Mouse (Mus musculus) kidney, embryonic 14.5 days (tissue): ENCODE measurements at regions not wholly inside any gene's neighbourhood (a gene's known extent, or its start where the extent isn't known, plus 50 kb on each side); places are given as distances from the start of the nearest gene placed in this dataset.
A peak's percentile ranks its signal among the peaks of the same experiment; 100 is the strongest.

Source experiments
- ATAC-seq: fragments of 200-750 bp; cut with Nextera tagmentation; 2 replicates; pipeline ENCODE4 v1.8.0; 2017; ENCODE audit warnings: moderate number of reproducible peaks, mild to moderate bottlenecking, moderate TSS enrichment, moderate library complexity; ENCODE audit not compliant: low FRiP score, low TSS enrichment
- H3K27ac ChIP-seq: fragments of 300-500 bp; sonication (generic); 2 replicates; pipeline ENCODE4 v1.5.1; 2014; ENCODE audit warnings: low read depth, mild to moderate bottlenecking, low read length, moderate library complexity, mixed read lengths
- H3K27me3 ChIP-seq: fragments of 300-500 bp; sonication (generic); 2 replicates; pipeline ENCODE4 v1.6.1; 2014; ENCODE audit warnings: mild to moderate bottlenecking, low read length; ENCODE audit not compliant: control insufficient read depth, insufficient read depth
- H3K36me3 ChIP-seq: fragments of 300-500 bp; sonication (generic); 2 replicates; pipeline ENCODE4 v1.6.1; 2014; ENCODE audit warnings: low read length, mixed read lengths; ENCODE audit not compliant: control insufficient read depth, insufficient read depth
- H3K4me1 ChIP-seq: fragments of 300-500 bp; sonication (generic); 2 replicates; pipeline ENCODE4 v1.6.1; 2014; ENCODE audit warnings: low read length, mixed read lengths; ENCODE audit not compliant: control insufficient read depth, insufficient read depth
- H3K4me2 ChIP-seq: fragments of 300-500 bp; sonication (generic); replicated peaks from 2 replicates; pipeline ENCODE4 v1.6.1; 2014; ENCODE audit warnings: low read depth, mild to moderate bottlenecking, low read length
- H3K4me3 ChIP-seq: fragments of 300-500 bp; sonication (generic); 2 replicates; pipeline ENCODE4 v1.5.1; 2014; ENCODE audit warnings: mild to moderate bottlenecking, low read length
- H3K9ac ChIP-seq: fragments of 300-500 bp; sonication (generic); 2 replicates; pipeline ENCODE4 v1.6.1; 2014; ENCODE audit warnings: low read depth, mild to moderate bottlenecking, low read length, moderate library complexity
- H3K9me3 ChIP-seq: fragments of 300-500 bp; sonication (generic); 2 replicates; pipeline ENCODE4 v1.6.1; 2016; ENCODE audit warnings: low read length; ENCODE audit not compliant: control insufficient read depth
- WGBS: fragments of 180-500 bp; shearing (Covaris S2); extraction: QIAGEN DNeasy Blood & Tissue Kit; methylation state at CpG from one replicate; pipeline ENCODE4 v1.1.7; 2014; 5-methylcytosine and 5-hydroxymethylcytosine counted together

- H3K36me3 ChIP-seq, result no peaks in the 10 kb centered on the region
- ATAC-seq, result no peak
- peaks cover 3% of the 10 kb centered on the region; the same call in 1 of the 2 replicates for H3K9me3 ChIP-seq
- no peak overlapping the region for H3K9ac ChIP-seq
- H3K27ac ChIP-seq, result no peak overlapping the region
- H3K4me2 ChIP-seq, result no peak overlapping the region
- no peaks in the 10 kb centered on the region for H3K27me3 ChIP-seq
- no peaks in the 10 kb centered on the region for H3K4me1 ChIP-seq
- WGBS, result 50% methylated on average over 7 of the region's 7 CpGs
- no peak overlapping the region for H3K4me3 ChIP-seq
Observed at GRCm38 (mm10) chr2:159163985-159164384, 369.4 kb downstream of the Dhx35 start.

GRCm38 (mm10) chr2:159168553-159169064 lies 374.0 kb downstream of the Dhx35 start:
- Histone ChIP-seq H3K4me2 (no peak overlapping the region), H3K4me3 (no peak overlapping the region), H3K27me3 (no peaks in the 10 kb centered on the region), H3K4me1 (no peaks in the 10 kb centered on the region), H3K9me3 (no peaks in the 10 kb centered on the region), H3K9ac (no peak overlapping the region), H3K36me3 (no peaks in the 10 kb centered on the region), H3K27ac (no peak overlapping the region)
- WGBS, result 71% methylated on average over 7 of the region's 7 CpGs
- no peak for ATAC-seq

GRCm38 (mm10) chr2:159196156-159196555 lies 401.5 kb downstream of the Dhx35 start:
- ATAC-seq, result no peak
- no peak overlapping the region for H3K27ac ChIP-seq
- H3K36me3 ChIP-seq, result no peaks in the 10 kb centered on the region
- H3K9me3 ChIP-seq, result no peaks in the 10 kb centered on the region
- no peak overlapping the region for H3K4me2 ChIP-seq
- H3K27me3 ChIP-seq, result no peaks in the 10 kb centered on the region
- H3K4me3 ChIP-seq, result no peak overlapping the region
- H3K9ac ChIP-seq, result no peak overlapping the region
- no peaks in the 10 kb centered on the region for H3K4me1 ChIP-seq
- 26% methylated on average over 7 of the region's 7 CpGs for WGBS

- no peak overlapping the region for H3K4me2 ChIP-seq
- H3K27me3 ChIP-seq, result no peaks in the 10 kb centered on the region
- H3K36me3 ChIP-seq, result no peaks in the 10 kb centered on the region
- no peaks in the 10 kb centered on the region for H3K4me1 ChIP-seq
- no peaks in the 10 kb centered on the region for H3K9me3 ChIP-seq
- no peak for ATAC-seq
- no peak overlapping the region for H3K9ac ChIP-seq
- H3K27ac ChIP-seq, result no peak overlapping the region
- 59% methylated on average over 2 of the region's 2 CpGs for WGBS
- no peak overlapping the region for H3K4me3 ChIP-seq
Observed at GRCm38 (mm10) chr2:159232266-159232665, 437.7 kb downstream of the Dhx35 start.

- Histone ChIP-seq H3K4me2 (no peak overlapping the region), H3K4me1 (no peaks in the 10 kb centered on the region), H3K27ac (no peak overlapping the region), H3K4me3 (no peak overlapping the region), H3K9me3 (no peaks in the 10 kb centered on the region), H3K27me3 (no peaks in the 10 kb centered on the region), H3K9ac (no peak overlapping the region), H3K36me3 (no peaks in the 10 kb centered on the region)
- no peak for ATAC-seq
- 53% methylated on average over 6 of the region's 6 CpGs for WGBS
Observed at GRCm38 (mm10) chr2:159235000-159235399, 440.4 kb downstream of the Dhx35 start.

GRCm38 (mm10) chr2:159250065-159250464 lies 455.5 kb downstream of the Dhx35 start:
- Histone ChIP-seq H3K4me3 (no peak overlapping the region), H3K36me3 (no peaks in the 10 kb centered on the region), H3K4me2 (no peak overlapping the region), H3K27ac (no peak overlapping the region), H3K4me1 (no peaks in the 10 kb centered on the region), H3K9me3 (no peaks in the 10 kb centered on the region), H3K27me3 (no peaks in the 10 kb centered on the region), H3K9ac (no peak overlapping the region)
- ATAC-seq, result no peak; the same call in 1 of the 2 replicates
- 41% methylated on average over 6 of the region's 6 CpGs for WGBS

GRCm38 (mm10) chr2:159250993-159251665 lies 456.5 kb downstream of the Dhx35 start:
- Histone ChIP-seq H3K27ac (peak overlapping the region; percentile 42), H3K9ac (no peak overlapping the region), H3K36me3 (no peaks in the 10 kb centered on the region), H3K4me2 (no peak overlapping the region), H3K4me1 (no peaks in the 10 kb centered on the region), H3K4me3 (no peak overlapping the region), H3K9me3 (no peaks in the 10 kb centered on the region), H3K27me3 (no peaks in the 10 kb centered on the region)
- WGBS, result 43% methylated on average over 6 of the region's 6 CpGs
- ATAC-seq, result peak; percentile 76

GRCm38 (mm10) chr2:159270221-159271080 lies 475.8 kb downstream of the Dhx35 start:
- Histone ChIP-seq H3K9ac (no peak overlapping the region), H3K4me1 (peaks cover 10% of the 10 kb centered on the region; the same call in 1 of the 2 replicates), H3K4me2 (no peak overlapping the region; the same call in 1 of the 2 replicates), H3K36me3 (no peaks in the 10 kb centered on the region), H3K27ac (peak overlapping the region; percentile 39), H3K4me3 (no peak overlapping the region), H3K27me3 (no peaks in the 10 kb centered on the region), H3K9me3 (no peaks in the 10 kb centered on the region)
- 17% methylated on average over 10 of the region's 10 CpGs for WGBS
- ATAC-seq, result peak; percentile 91

GRCm38 (mm10) chr2:159278896-159279295 lies 484.3 kb downstream of the Dhx35 start:
- Histone ChIP-seq H3K9ac (no peak overlapping the region), H3K27ac (no peak overlapping the region), H3K27me3 (no peaks in the 10 kb centered on the region), H3K4me2 (no peak overlapping the region), H3K36me3 (no peaks in the 10 kb centered on the region), H3K4me3 (no peak overlapping the region), H3K9me3 (no peaks in the 10 kb centered on the region), H3K4me1 (no peaks in the 10 kb centered on the region)
- no peak for ATAC-seq
- 29% methylated on average over 2 of the region's 2 CpGs for WGBS
